Mouse (Mus musculus): ENCODE measurements at regions not wholly inside any gene's neighbourhood (a gene's known extent, or its start where the extent isn't known, plus 50 kb on each side); places are given as distances from the start of the nearest gene placed in this dataset.
A peak's percentile ranks its signal among the peaks of the same experiment; 100 is the strongest.

- DNase-seq: no peak
- no peak for TF ChIP-seq CTCF (IDR thresholded peaks at IDR 0.05; ENCODE audit: low read depth)
Measured at GRCm38 (mm10) chr11:65375361-65375760, 105.6 kb upstream of the Myocd start.

DNA sequence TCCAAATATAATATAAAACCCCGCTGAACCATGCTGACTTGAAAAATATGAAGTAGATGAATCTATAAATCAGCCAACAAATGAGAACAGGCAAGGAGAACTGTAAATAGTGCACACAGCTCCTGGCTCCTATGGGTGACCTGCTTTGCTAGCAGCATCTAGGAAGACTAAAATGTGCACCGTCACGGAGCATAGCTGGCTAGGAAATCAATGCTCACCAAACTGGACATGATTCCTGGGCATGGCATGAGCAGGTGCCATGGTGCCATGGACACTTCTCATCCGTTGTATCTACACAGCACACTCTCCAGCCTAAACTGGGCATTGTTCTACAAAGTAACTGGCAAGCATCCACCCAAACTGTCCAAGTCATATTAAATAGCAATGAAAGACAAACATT is 103.3 kb upstream of the Myocd start:
- H3K9ac ChIP-seq: no peak overlapping the region
- DNase-seq (no peak), ATAC-seq (no peak)
- H3K4me3 ChIP-seq (ENCODE audit: low read depth, low read length): no peak overlapping the region
- H3K27me3 ChIP-seq (ENCODE audit: insufficient read depth, low read length): no peaks in the 10 kb centered on the region
- 75% methylated on average over 4 of the region's 4 CpGs for WGBS
- H3K4me2 ChIP-seq (ENCODE audit: low read depth): no peak overlapping the region
- no peaks in the 10 kb centered on the region for H3K9me3 ChIP-seq (ENCODE audit: low read length)
- H3K4me1 ChIP-seq (ENCODE audit: insufficient read depth): no peaks in the 10 kb centered on the region
- no peak for TF ChIP-seq CTCF (IDR thresholded peaks at IDR 0.05; ENCODE audit: low read depth)
- no peaks in the 10 kb centered on the region for H3K36me3 ChIP-seq (ENCODE audit: insufficient read depth)
- no peak overlapping the region for H3K27ac ChIP-seq (ENCODE audit: low read depth, low read length)

More at GRCm38 (mm10) chr11:65375361-65375760, 105.6 kb upstream of the Myocd start:
- H3K4me1 ChIP-seq (ENCODE audit: insufficient read depth): no peaks in the 10 kb centered on the region
- 71% methylated on average over 5 of the region's 5 CpGs for WGBS
- no peak overlapping the region for H3K9ac ChIP-seq
- H3K4me2 ChIP-seq (ENCODE audit: low read depth): no peak overlapping the region
- H3K27ac ChIP-seq (ENCODE audit: low read depth, low read length): no peak overlapping the region
- no peaks in the 10 kb centered on the region for H3K27me3 ChIP-seq (ENCODE audit: insufficient read depth, low read length)
- no peak overlapping the region for H3K4me3 ChIP-seq (ENCODE audit: low read depth, low read length)
- no peaks in the 10 kb centered on the region for H3K36me3 ChIP-seq (ENCODE audit: insufficient read depth)
- H3K9me3 ChIP-seq (ENCODE audit: low read length): no peaks in the 10 kb centered on the region
- ATAC-seq: no peak

- H3K27ac ChIP-seq (ENCODE audit: low read depth, low read length): no peak overlapping the region
Measured at GRCm38 (mm10) chr11:65372309-65372811, 102.6 kb upstream of the Myocd start.

DNA sequence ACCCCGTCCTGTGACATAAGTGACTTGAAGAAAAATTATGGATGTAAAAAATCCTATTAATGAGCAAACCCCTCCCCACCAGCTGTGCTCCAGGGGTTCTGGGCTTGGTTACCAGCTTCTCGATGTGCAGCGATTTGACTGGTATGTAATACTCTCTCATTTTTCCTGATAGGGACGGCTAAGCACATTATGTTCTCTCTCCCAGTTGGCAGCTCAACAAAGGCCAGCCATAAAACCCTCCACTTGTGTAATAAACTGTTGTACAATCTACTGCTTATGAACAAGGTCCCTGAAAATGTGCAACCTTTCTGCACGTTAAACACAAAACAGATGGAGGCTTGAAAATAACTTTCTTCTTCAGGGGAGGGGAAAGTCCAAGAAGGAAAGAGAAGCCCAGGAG is 98.0 kb upstream of the Myocd start:
- ATAC-seq: no peak

More at GRCm38 (mm10) chr11:65372309-65372811, 102.6 kb upstream of the Myocd start:
- Histone ChIP-seq H3K9me3 (ENCODE audit: low read length) (no peaks in the 10 kb centered on the region), H3K4me1 (ENCODE audit: insufficient read depth) (no peaks in the 10 kb centered on the region), H3K36me3 (ENCODE audit: insufficient read depth) (no peaks in the 10 kb centered on the region), H3K4me3 (ENCODE audit: low read depth, low read length) (no peak overlapping the region), H3K9ac (no peak overlapping the region), H3K4me2 (ENCODE audit: low read depth) (no peak overlapping the region), H3K27me3 (ENCODE audit: insufficient read depth, low read length) (no peaks in the 10 kb centered on the region)
- WGBS: 48% methylated on average over 9 of the region's 9 CpGs
- ATAC-seq (peak; percentile 16; the same call in 1 of the 2 replicates), DNase-seq (no peak)
- TF ChIP-seq CTCF (IDR thresholded peaks at IDR 0.05; ENCODE audit: low read depth): no peak

DNA sequence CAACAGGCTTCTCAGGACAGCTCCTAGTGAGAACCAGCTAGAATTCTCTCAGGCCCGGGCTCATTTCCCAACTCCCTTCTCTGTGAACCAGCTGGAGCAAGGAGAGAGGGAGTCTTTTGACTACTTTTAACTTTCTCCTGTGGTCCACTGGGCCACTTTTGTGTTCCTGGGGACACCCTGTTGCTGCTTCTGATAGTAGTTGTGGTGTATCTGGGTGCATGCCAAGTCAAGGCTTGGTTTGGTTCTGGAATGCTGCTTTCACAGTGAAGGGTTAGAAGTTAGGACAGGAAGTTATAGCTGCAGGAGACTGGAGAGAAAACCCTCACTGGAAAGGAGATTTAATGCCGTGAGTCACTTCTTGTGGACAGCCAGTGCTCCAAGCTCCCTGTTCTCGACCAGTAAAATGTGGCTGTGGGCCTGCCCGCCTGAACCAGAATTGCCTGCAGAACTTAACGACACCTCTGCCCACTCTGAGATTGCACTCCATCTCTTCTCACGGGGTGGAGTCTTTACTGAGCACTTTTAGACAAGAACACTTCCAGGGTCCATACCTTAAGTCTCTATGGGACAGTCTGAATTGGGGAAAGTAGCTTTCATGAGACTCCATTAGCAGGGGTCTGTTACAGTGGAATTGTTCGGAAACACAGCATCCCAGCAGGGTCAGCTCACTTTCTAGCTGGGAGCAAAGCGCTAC is 97.0 kb upstream of the Myocd start:
- no peaks in the 10 kb centered on the region for H3K27me3 ChIP-seq (ENCODE audit: insufficient read depth, low read length)
- 81% methylated on average over 8 of the region's 8 CpGs for WGBS
- H3K27ac ChIP-seq (ENCODE audit: low read depth, low read length): no peak overlapping the region
- no peaks in the 10 kb centered on the region for H3K36me3 ChIP-seq (ENCODE audit: insufficient read depth)
- H3K9me3 ChIP-seq (ENCODE audit: low read length): no peaks in the 10 kb centered on the region
- TF ChIP-seq CTCF (IDR thresholded peaks at IDR 0.05; ENCODE audit: low read depth): no peak
- no peak overlapping the region for H3K4me2 ChIP-seq (ENCODE audit: low read depth)
- H3K9ac ChIP-seq: no peak overlapping the region
- ATAC-seq (no peak), DNase-seq (no peak)
- H3K4me1 ChIP-seq (ENCODE audit: insufficient read depth): no peaks in the 10 kb centered on the region
- H3K4me3 ChIP-seq (ENCODE audit: low read depth, low read length): no peak overlapping the region

More for the DNA sequence above, 98.0 kb upstream of the Myocd start:
- no peaks in the 10 kb centered on the region for H3K27me3 ChIP-seq (ENCODE audit: insufficient read depth, low read length)
- H3K4me3 ChIP-seq (ENCODE audit: low read depth, low read length): no peak overlapping the region
- TF ChIP-seq CTCF (IDR thresholded peaks at IDR 0.05; ENCODE audit: low read depth): no peak
- DNase-seq: no peak
- no peaks in the 10 kb centered on the region for H3K36me3 ChIP-seq (ENCODE audit: insufficient read depth)
- no peak overlapping the region for H3K9ac ChIP-seq
- H3K9me3 ChIP-seq (ENCODE audit: low read length): no peaks in the 10 kb centered on the region
- H3K4me1 ChIP-seq (ENCODE audit: insufficient read depth): no peaks in the 10 kb centered on the region
- H3K27ac ChIP-seq (ENCODE audit: low read depth, low read length): no peak overlapping the region
- H3K4me2 ChIP-seq (ENCODE audit: low read depth): no peak overlapping the region
- WGBS: 69% methylated on average over 5 of the region's 5 CpGs

DNA sequence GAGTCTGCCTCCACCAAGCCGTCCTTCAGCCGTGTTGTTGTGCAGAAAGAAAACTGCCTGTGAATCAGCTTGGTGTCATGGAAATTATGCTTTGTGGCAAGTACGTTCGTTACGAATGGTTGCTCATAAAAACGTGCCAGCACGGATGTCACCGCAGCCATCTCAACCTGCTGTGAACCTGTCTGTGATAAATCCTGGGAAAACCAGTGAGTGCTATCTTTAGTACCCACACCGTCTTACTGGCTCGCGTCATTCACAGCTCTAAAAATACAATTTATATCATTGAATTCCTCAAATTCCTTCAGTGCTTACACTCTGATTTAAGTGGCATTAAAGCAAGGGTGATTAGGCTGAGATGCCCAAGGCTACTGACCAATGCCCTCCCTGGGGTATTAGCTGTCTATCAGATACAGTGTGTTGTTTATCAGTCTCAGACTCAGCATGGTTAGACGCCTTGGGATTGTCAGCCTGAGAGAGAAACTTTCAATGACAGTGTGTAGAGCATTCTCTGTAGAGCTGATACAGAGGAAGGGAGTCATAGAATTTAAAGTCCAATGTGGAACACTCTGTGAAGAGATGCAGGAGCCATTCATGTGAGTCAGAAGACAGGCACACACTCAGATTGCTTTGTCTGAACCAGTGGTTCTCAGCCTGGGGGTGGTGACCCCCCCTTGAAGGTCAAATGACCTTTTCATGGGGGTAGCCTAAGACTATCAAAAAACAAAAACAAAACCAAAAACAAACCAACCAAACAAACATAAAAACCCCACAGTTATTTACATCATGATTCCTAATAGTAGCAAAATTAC is 96.2 kb upstream of the Myocd start:
- Histone ChIP-seq H3K4me2 (ENCODE audit: low read depth) (no peak overlapping the region), H3K9ac (no peak overlapping the region), H3K9me3 (ENCODE audit: low read length) (no peaks in the 10 kb centered on the region), H3K36me3 (ENCODE audit: insufficient read depth) (no peaks in the 10 kb centered on the region), H3K4me1 (ENCODE audit: insufficient read depth) (no peaks in the 10 kb centered on the region), H3K27me3 (ENCODE audit: insufficient read depth, low read length) (no peaks in the 10 kb centered on the region), H3K4me3 (ENCODE audit: low read depth, low read length) (no peak overlapping the region), H3K27ac (ENCODE audit: low read depth, low read length) (no peak overlapping the region)
- TF ChIP-seq CTCF (IDR thresholded peaks at IDR 0.05; ENCODE audit: low read depth): no peak
- WGBS: 53% methylated on average over 12 of the region's 12 CpGs
- ATAC-seq: no peak
- peak; percentile 21 for DNase-seq

DNA sequence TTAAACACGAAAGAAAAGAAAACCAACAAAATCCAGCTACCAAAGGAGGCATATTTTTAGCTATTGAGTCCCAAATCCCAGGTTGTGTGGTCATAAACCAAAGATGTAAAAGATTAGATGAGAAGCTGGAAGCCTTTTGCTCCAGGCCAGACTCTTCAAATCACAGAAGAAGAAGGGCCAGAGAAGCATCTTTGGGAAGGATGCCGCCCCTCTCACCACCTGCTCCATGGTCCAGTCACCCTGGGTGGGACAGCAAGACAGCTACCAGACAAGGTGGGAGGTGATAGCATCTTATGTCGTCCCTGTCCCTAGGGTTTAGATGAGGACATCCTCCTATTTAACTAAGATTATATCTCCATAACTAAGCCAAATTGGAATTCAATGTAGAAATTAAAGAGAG is 95.1 kb upstream of the Myocd start:
- Histone ChIP-seq H3K36me3 (ENCODE audit: insufficient read depth) (no peaks in the 10 kb centered on the region), H3K4me3 (ENCODE audit: low read depth, low read length) (no peak overlapping the region), H3K4me2 (ENCODE audit: low read depth) (no peak overlapping the region), H3K27me3 (ENCODE audit: insufficient read depth, low read length) (no peaks in the 10 kb centered on the region), H3K27ac (ENCODE audit: low read depth, low read length) (no peak overlapping the region), H3K9ac (no peak overlapping the region), H3K4me1 (ENCODE audit: insufficient read depth) (no peaks in the 10 kb centered on the region), H3K9me3 (ENCODE audit: low read length) (no peaks in the 10 kb centered on the region)
- ATAC-seq (no peak), DNase-seq (no peak)
- 88% methylated on average over 3 of the region's 3 CpGs for WGBS
- TF ChIP-seq CTCF (IDR thresholded peaks at IDR 0.05; ENCODE audit: low read depth): no peak

Measured in forebrain, postnatal 0 days (tissue).